Comparison of ENCODE assay signal across 14 mouse cellular contexts in the genomic region with DNA sequence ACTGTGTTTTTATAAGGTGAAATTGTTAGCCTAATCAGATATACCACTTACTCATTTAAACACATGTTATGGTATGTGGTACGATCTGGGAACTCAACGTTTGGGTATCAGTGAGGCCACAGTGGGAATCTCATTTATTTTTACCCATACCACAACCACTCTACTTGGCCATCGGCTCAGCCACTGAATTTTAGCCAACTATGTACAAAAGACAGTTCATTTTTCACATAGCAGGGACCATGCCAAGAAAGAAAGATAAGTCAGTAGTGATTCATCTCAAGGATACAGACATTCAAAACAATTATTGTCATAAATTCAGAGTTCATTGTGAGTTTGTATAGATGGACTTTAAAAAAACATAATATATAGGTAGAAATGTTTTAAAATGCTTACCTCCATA.
DNase-seq lines count a peak whose midpoint lies in the region.
"Had no signal": no experiment of that assay in that cellular context is flagged by ENCODE, and none has a peak within 500 bp of the region (broad histone marks: within the 10 kb centered on the region; RNA-seq: fewer than 3 reads in every experiment).

No protein-coding gene starts in this region.

- peak; percentile 17 to 82 for DNase-seq in adrenal gland, adult (ENCODE audit: inconsistent age in 2 of 2, low spot score in 1 of 2)
- DNase-seq in adrenal gland, postnatal 4 days (ENCODE audit: low spot score in 2 of 2) = no peak
- DNase-seq in ovary, adult 18-20 months (ENCODE audit: low spot score) = peak; percentile 13
- DNase-seq in ovary, postnatal 10 days (ENCODE audit: low spot score) = no peak
- peak; percentile 12 for DNase-seq in adrenal gland, postnatal 25 days
- no peak for DNase-seq in heart, adult 18-20 months
- no peak for DNase-seq in yolk sac, embryonic 10.5 days (ENCODE audit: low spot score)
- DNase-seq: cerebellum, adult 11-12 months; cerebellum, adult 9-11 months; embryo, embryonic 11 days; gastrocnemius, postnatal 10 days; kidney, adult 8-10 months; kidney, postnatal 4 days; right cerebral cortex, postnatal 4 days had no signal

Comparison
In these comparisons a context has a peak if more than half of its experiments do, and no peak if none do; other contexts are left out.
1. DNase-seq: peak in adrenal gland, adult (2 of 2), ovary, adult 18-20 months (single experiment) and adrenal gland, postnatal 25 days (single experiment); none in adrenal gland, postnatal 4 days (0 of 2), ovary, postnatal 10 days (single experiment), heart, adult 18-20 months (0 of 2) and yolk sac, embryonic 10.5 days (single experiment).